Mouse (Mus musculus) small intestine, adult 2 months (tissue): Measurements from ENCODE around the gene Myl3.

Experiments
- CTCF ChIP-seq: fragments of 200-500 bp; IDR thresholded peaks from 2 replicates; pipeline ENCODE4 v1.5.1; 2012; ENCODE audit warnings: low read depth, mild to moderate bottlenecking, control low read depth, inconsistent platforms, low read length, moderate library complexity, mixed read lengths; ENCODE audit not compliant: insufficient replicate concordance, insufficient read length; ENCODE audit errors: extremely low read depth
- POLR2A ChIP-seq: fragments of 200-500 bp; IDR thresholded peaks from 2 replicates; pipeline ENCODE4 v1.6.1; 2012; ENCODE audit warnings: low read depth, mild to moderate bottlenecking, control low read depth, inconsistent platforms, low read length, moderate library complexity

DNA sequence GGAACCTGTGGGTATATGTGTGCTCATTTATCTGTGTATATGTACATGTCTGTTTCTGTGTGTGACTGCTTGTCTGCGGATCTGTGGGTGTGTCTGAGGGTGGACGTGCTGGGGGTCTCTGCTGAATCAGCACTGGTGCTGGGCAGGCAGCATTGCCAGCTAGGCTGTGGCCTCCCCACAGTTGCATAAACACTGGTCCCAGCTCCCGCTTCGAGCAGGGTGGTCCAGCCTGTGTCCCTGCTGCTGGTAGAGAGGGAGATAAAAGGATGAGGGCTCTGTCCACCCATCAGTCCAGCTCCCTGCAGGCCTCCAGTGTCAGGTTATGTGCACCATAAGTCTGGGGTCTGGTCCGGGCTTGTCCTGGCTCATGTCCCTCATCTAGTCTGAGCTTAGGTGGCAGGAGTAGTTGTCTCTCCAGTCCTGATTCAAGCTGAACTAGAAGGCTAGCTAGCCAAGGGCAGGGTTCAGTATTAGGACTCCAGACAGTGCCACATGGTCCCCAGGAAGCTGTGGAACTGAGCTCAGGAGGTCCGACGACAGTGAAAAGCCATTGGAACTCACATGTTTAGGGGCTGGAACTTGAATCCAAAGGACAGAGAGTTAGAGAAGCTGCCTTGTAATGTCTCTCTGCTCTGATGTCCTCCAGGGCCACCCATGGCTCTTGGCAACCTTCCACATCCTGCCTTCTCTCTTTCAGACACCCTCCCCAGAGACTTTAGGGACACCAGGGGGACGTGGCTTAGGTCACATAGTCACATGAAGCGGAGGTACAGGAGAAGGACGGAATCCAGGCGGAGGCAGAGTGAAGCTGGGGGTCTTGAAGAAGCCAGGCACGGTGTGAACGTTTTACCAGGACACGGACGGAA is 33.0 kb downstream of the Myl3 start:
- TF ChIP-seq CTCF (no peak), POLR2A (no peak)
